Comparison of ENCODE assay signal across 24 mouse cellular contexts in the genomic region with DNA sequence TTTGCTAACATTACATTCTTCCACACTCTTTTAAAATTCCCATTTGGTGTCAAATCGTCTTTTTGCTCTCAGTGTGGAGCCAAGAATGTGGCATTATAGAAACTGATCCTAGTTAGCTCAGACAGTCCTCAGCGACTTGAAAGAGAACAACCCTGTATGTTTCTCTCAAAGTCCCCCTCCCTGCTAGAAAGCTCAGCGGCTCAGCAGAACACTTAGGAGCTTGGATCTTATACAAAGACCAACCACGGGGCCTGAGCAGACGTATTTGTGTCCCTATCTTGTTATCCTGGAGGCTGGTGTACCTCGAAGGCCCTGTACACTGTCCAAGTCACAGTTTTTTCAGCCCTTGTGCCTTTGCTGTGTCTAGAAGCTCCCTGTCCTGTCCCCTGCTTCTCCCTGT. TPM values are rescaled to one million over a fixed set of nuclear protein-coding genes. Genes with fewer than 3 reads are reported as not detected.
A peak's percentile ranks its signal among the peaks of the same experiment; 100 is the strongest.
DNase-seq lines count a peak whose midpoint lies in the region; ATAC-seq and TF ChIP-seq lines count a peak whose summit lies in the region.
"Had no signal": no experiment of that assay in that cellular context is flagged by ENCODE, and none has a peak within 500 bp of the region (broad histone marks: within the 10 kb centered on the region; RNA-seq: fewer than 3 reads in every experiment).

No protein-coding gene starts in this region.

- H3K36me3 ChIP-seq in heart, adult 2 months (ENCODE audit: control insufficient read depth, insufficient read depth, low read length), result peaks cover 5% of the 10 kb centered on the region
- no peaks in the 10 kb centered on the region for H3K36me3 ChIP-seq in lung, embryonic 14.5 days (ENCODE audit: insufficient read depth)
- H3K36me3 ChIP-seq in limb, embryonic 14.5 days (ENCODE audit: control insufficient read depth, insufficient read depth, low read length), result no peaks in the 10 kb centered on the region
- no peaks in the 10 kb centered on the region for H3K36me3 ChIP-seq in kidney, embryonic 16.5 days (ENCODE audit: insufficient read depth, low read length)
- H3K36me3 ChIP-seq: neural tube, embryonic 15.5 days had no signal

- no peak for DNase-seq in heart, adult 2 months
- no peak for DNase-seq in heart, adult 8-10 months (ENCODE audit: low spot score)
- peak; percentile 66 for DNase-seq in lung, embryonic 14.5 days
- no peak for DNase-seq in lung, postnatal 25 days (ENCODE audit: low spot score)
- DNase-seq in limb, embryonic 14.5 days (ENCODE audit: low spot score), result no peak
- no peak for DNase-seq in cerebellum, postnatal 14 days
- DNase-seq: cerebellum, adult 11-12 months; cerebellum, postnatal 25 days; embryo, embryonic 11 days; thymus, postnatal 14 days had no signal

- H3K9me3 ChIP-seq in lung, embryonic 14.5 days (ENCODE audit: low read depth, low read length), result no peaks in the 10 kb centered on the region
- no peaks in the 10 kb centered on the region for H3K9me3 ChIP-seq in limb, embryonic 14.5 days (ENCODE audit: control insufficient read depth, low read length)
- no peaks in the 10 kb centered on the region for H3K9me3 ChIP-seq in kidney, embryonic 16.5 days (ENCODE audit: low read length)
- H3K9me3 ChIP-seq: megakaryocyte, embryonic 14.5 days; neural tube, embryonic 15.5 days had no signal

- intact Hi-C loops in heart, adult 2 months (cut with DNase I), result loop anchor here (5.0 kb wide), 1 partner anchor 177 kb away; the partner anchor contains the start of genes Gm10322 and Mcu

- peak overlapping the region; percentile 32 for H3K27ac ChIP-seq in heart, adult 2 months
- peak overlapping the region; percentile 42; the same call in 1 of the 2 replicates for H3K27ac ChIP-seq in lung, embryonic 14.5 days (ENCODE audit: low read depth)
- peak overlapping the region; percentile 11; the same call in 1 of the 2 replicates for H3K27ac ChIP-seq in brown adipose tissue, adult 24 weeks (replicated peaks; ENCODE audit: low read depth, low read length)
- H3K27ac ChIP-seq in limb, embryonic 14.5 days (replicated peaks; ENCODE audit: low read depth, low read length), result peak overlapping the region; percentile 44; the same call in 1 of the 2 replicates
- no peak overlapping the region for H3K27ac ChIP-seq in kidney, embryonic 16.5 days (ENCODE audit: low read length)
- H3K27ac ChIP-seq: hindbrain, embryonic 14.5 days; neural tube, embryonic 15.5 days had no signal

- TF ChIP-seq EP300 in heart, adult 2 months (IDR thresholded peaks at IDR 0.05; ENCODE audit: insufficient read depth, low read depth, low read length), result no peak

- 0 out of 2 replicates have a peak overlapping the region, but pooled peaks have one; percentile 1 for H3K4me2 ChIP-seq in lung, embryonic 14.5 days
- 0 out of 2 replicates have a peak overlapping the region, but pooled peaks have one; percentile 10 for H3K4me2 ChIP-seq in limb, embryonic 14.5 days (replicated peaks; ENCODE audit: low read depth, low read length, severe bottlenecking)
- H3K4me2 ChIP-seq in kidney, embryonic 16.5 days (replicated peaks; ENCODE audit: low read depth, low read length), result no peak overlapping the region
- H3K4me2 ChIP-seq: hindbrain, embryonic 14.5 days; neural tube, embryonic 15.5 days had no signal

- no peak overlapping the region for H3K4me3 ChIP-seq in heart, adult 2 months
- no peak overlapping the region for H3K4me3 ChIP-seq in lung, embryonic 14.5 days (ENCODE audit: low read depth, low read length)
- H3K4me3 ChIP-seq in brown adipose tissue, adult 24 weeks (ENCODE audit: insufficient read depth, low read depth, low read length), result no peak overlapping the region
- no peak overlapping the region for H3K4me3 ChIP-seq in limb, embryonic 14.5 days (replicated peaks; ENCODE audit: low read length)
- H3K4me3 ChIP-seq in kidney, embryonic 16.5 days (ENCODE audit: low read length), result no peak overlapping the region
- H3K4me3 ChIP-seq: erythroblast, embryonic 14.5 days; megakaryocyte, embryonic 14.5 days; neural tube, embryonic 15.5 days had no signal

- WGBS in heart, adult 2 months, result 33% methylated on average over 6 of the region's 6 CpGs
- WGBS in lung, embryonic 14.5 days, result 37% methylated on average over 6 of the region's 6 CpGs
- 43% methylated on average over 6 of the region's 6 CpGs for WGBS in limb, embryonic 14.5 days
- WGBS in kidney, embryonic 16.5 days, result 72% methylated on average over 6 of the region's 6 CpGs

- TF ChIP-seq POLR2A in heart, adult 2 months (IDR thresholded peaks at IDR 0.05; ENCODE audit: insufficient read depth, low read depth, low read length), result no peak
- no peak for TF ChIP-seq POLR2A in limb, embryonic 14.5 days (IDR thresholded peaks at IDR 0.05; ENCODE audit: borderline replicate concordance, extremely low read depth, insufficient read depth, insufficient read length)

- ATAC-seq in lung, embryonic 14.5 days (ENCODE audit: insufficient read depth), result 0 out of 2 replicates have a peak, but pooled peaks have one; percentile 18
- no peak for ATAC-seq in limb, embryonic 14.5 days (ENCODE audit: low FRiP score, low read depth)
- ATAC-seq in kidney, embryonic 16.5 days (ENCODE audit: low FRiP score, low TSS enrichment), result no peak
- ATAC-seq: forebrain, embryonic 14.5 days; midbrain, embryonic 16.5 days had no signal

- H3K9ac ChIP-seq in heart, adult 2 months (ENCODE audit: low read depth, low read length), result no peak overlapping the region
- H3K9ac ChIP-seq in lung, embryonic 14.5 days, result no peak overlapping the region
- 0 out of 2 replicates have a peak overlapping the region, but pooled peaks have one; percentile 31 for H3K9ac ChIP-seq in limb, embryonic 14.5 days (ENCODE audit: low read depth, low read length, severe bottlenecking)
- H3K9ac ChIP-seq in kidney, embryonic 16.5 days (replicated peaks; ENCODE audit: low read length), result no peak overlapping the region
- H3K9ac ChIP-seq: hindbrain, embryonic 14.5 days; neural tube, embryonic 15.5 days had no signal

- H3K4me1 ChIP-seq in heart, adult 2 months (ENCODE audit: control insufficient read depth, insufficient read depth, low read length), result peaks cover 17% of the 10 kb centered on the region
- peaks cover 15% of the 10 kb centered on the region for H3K4me1 ChIP-seq in lung, embryonic 14.5 days (ENCODE audit: insufficient read depth)
- H3K4me1 ChIP-seq in brown adipose tissue, adult 24 weeks (ENCODE audit: control insufficient read depth, insufficient read depth, insufficient read length, low read length), result peaks cover 24% of the 10 kb centered on the region
- H3K4me1 ChIP-seq in limb, embryonic 14.5 days (ENCODE audit: control insufficient read depth, insufficient read depth, low read length), result peaks cover 13% of the 10 kb centered on the region
- H3K4me1 ChIP-seq in kidney, embryonic 16.5 days (ENCODE audit: insufficient read depth, low read length), result peaks cover 9% of the 10 kb centered on the region; the same call in 1 of the 2 replicates

- TF ChIP-seq CTCF in heart, adult 2 months (IDR thresholded peaks at IDR 0.05), result no peak
- no peak for TF ChIP-seq CTCF in lung, embryonic 14.5 days (IDR thresholded peaks at IDR 0.05; ENCODE audit: low read depth)

- no peaks in the 10 kb centered on the region for H3K79me2 ChIP-seq in heart, adult 2 months (replicated peaks; ENCODE audit: control insufficient read depth, insufficient read depth, low read length)

- no peaks in the 10 kb centered on the region for H3K27me3 ChIP-seq in heart, adult 2 months (ENCODE audit: control insufficient read depth, insufficient read depth, low read length)
- no peaks in the 10 kb centered on the region for H3K27me3 ChIP-seq in lung, embryonic 14.5 days (ENCODE audit: insufficient read depth, low read length)
- H3K27me3 ChIP-seq in limb, embryonic 14.5 days (ENCODE audit: control insufficient read depth, insufficient read depth, low read length), result no peaks in the 10 kb centered on the region
- peaks cover 10% of the 10 kb centered on the region; the same call in 1 of the 2 replicates for H3K27me3 ChIP-seq in kidney, embryonic 16.5 days (ENCODE audit: insufficient read depth, low read length)
- H3K27me3 ChIP-seq: CH12.LX; megakaryocyte, embryonic 14.5 days; neural tube, embryonic 15.5 days had no signal

RNA-seq across cellular contexts. Expression of gene Oit3, which starts 1.4 kb away (rescaled TPM):
- not detected for total RNA-seq in heart, adult 2 months (2021)
- 0.55 and 0.59 TPM in 2 replicates for polyA plus RNA-seq in heart, adult 2 months (2012; rRNA removed)
- total RNA-seq in heart, adult 8-10 months (2022), result under 1 TPM in 1 of 4 experiments, not detected in 3; 0.31 TPM
- polyA plus RNA-seq in lung, embryonic 14.5 days (2014; fragmentation: Nextera tagmentation; extraction: Ambion mirVana), result 0.62 and 1.4 TPM in 2 replicates
- polyA plus RNA-seq in brown adipose tissue, adult 24 weeks (2012; ENCODE audit: insufficient read depth, insufficient read length, missing spikeins), result not detected in 2 replicates
- 1.0 and 1.2 TPM in 2 replicates for polyA plus RNA-seq in limb, embryonic 14.5 days (2012; rRNA removed)
- polyA plus RNA-seq in limb, embryonic 14.5 days (2014; fragmentation: Nextera tagmentation; extraction: Ambion mirVana), result 0.67 and 1.0 TPM in 2 replicates
- polyA plus RNA-seq in kidney, embryonic 16.5 days (2015; fragmentation: Nextera tagmentation; extraction: Ambion mirVana), result 2.0 and 2.3 TPM in 2 replicates
- total RNA-seq: MEL had no signal
- polyA plus RNA-seq: forebrain, embryonic 14.5 days; midbrain, embryonic 16.5 days had no signal

RNA-seq across cellular contexts. Expression of gene Pla2g12b, which starts 36.7 kb away (rescaled TPM):
- total RNA-seq in heart, adult 2 months (2021), result not detected
- 0.10 TPM in 1 of 2 replicates, not detected in the other for polyA plus RNA-seq in heart, adult 2 months (2012; rRNA removed)
- total RNA-seq in heart, adult 8-10 months (2022), result not detected
- polyA plus RNA-seq in lung, embryonic 14.5 days (2014; fragmentation: Nextera tagmentation; extraction: Ambion mirVana), result not detected in 2 replicates
- not detected in 2 replicates for polyA plus RNA-seq in brown adipose tissue, adult 24 weeks (2012; ENCODE audit: insufficient read depth, insufficient read length, missing spikeins)
- polyA plus RNA-seq in limb, embryonic 14.5 days (2012; rRNA removed), result not detected in 2 replicates
- not detected in 2 replicates for polyA plus RNA-seq in limb, embryonic 14.5 days (2014; fragmentation: Nextera tagmentation; extraction: Ambion mirVana)
- 0.27 and 0.44 TPM in 2 replicates for polyA plus RNA-seq in kidney, embryonic 16.5 days (2015; fragmentation: Nextera tagmentation; extraction: Ambion mirVana)
- total RNA-seq: CH12.LX; gastrocnemius, postnatal 36 days; left cerebral cortex, adult 18-20 months; left cerebral cortex, postnatal 36 days; MEL had no signal
- polyA plus RNA-seq: brain, embryonic 14.5 days; erythroblast, embryonic 14.5 days; forebrain, embryonic 14.5 days; hindbrain, embryonic 14.5 days; midbrain, embryonic 16.5 days; neural tube, embryonic 15.5 days had no signal

RNA-seq across cellular contexts. Expression of gene Gm10273, which starts 44.7 kb away (rescaled TPM):
- total RNA-seq in heart, adult 2 months (2021), result 100 to 1,000 TPM; 123 to 156 TPM
- polyA plus RNA-seq in heart, adult 2 months (2012; rRNA removed), result 19.1 and 64.0 TPM in 2 replicates
- 100 to 1,000 TPM; 109 to 153 (median 139) TPM for total RNA-seq in heart, adult 8-10 months (2022)
- 9.4 and 19.0 TPM in 2 replicates for polyA plus RNA-seq in lung, embryonic 14.5 days (2014; fragmentation: Nextera tagmentation; extraction: Ambion mirVana)
- polyA plus RNA-seq in brown adipose tissue, adult 24 weeks (2012; ENCODE audit: insufficient read depth, insufficient read length, missing spikeins), result 157 and 189 TPM in 2 replicates
- 5.9 and 8.2 TPM in 2 replicates for polyA plus RNA-seq in limb, embryonic 14.5 days (2012; rRNA removed)
- 4.4 and 6.5 TPM in 2 replicates for polyA plus RNA-seq in limb, embryonic 14.5 days (2014; fragmentation: Nextera tagmentation; extraction: Ambion mirVana)
- polyA plus RNA-seq in kidney, embryonic 16.5 days (2015; fragmentation: Nextera tagmentation; extraction: Ambion mirVana), result 8.4 and 21.9 TPM in 2 replicates
- polyA plus RNA-seq: forebrain, embryonic 14.5 days had no signal
